Mouse (Mus musculus): ENCODE measurements at regions not wholly inside any gene's neighbourhood (a gene's known extent, or its start where the extent isn't known, plus 50 kb on each side); places are given as distances from the start of the nearest gene placed in this dataset.
A peak's percentile ranks its signal among the peaks of the same experiment; 100 is the strongest.
"Not testable (repeated sequence)": the region's sequence is repeated elsewhere in the genome, so short reads cannot be mapped to it uniquely, and the experiment has no call there.

- ATAC-seq (ENCODE audit: extremely low read depth, insufficient number of reproducible peaks, low FRiP score, low TSS enrichment) = no peak
- H3K9ac ChIP-seq = no peak overlapping the region
- no peaks in the 10 kb centered on the region for H3K9me3 ChIP-seq
- H3K4me2 ChIP-seq = peak overlapping the region; percentile 42
- H3K36me3 ChIP-seq = no peaks in the 10 kb centered on the region
- no peak overlapping the region; the same call in 1 of the 2 replicates for H3K27ac ChIP-seq (replicated peaks)
- peaks cover 14% of the 10 kb centered on the region for H3K4me1 ChIP-seq
- 42% methylated on average over 7 of the region's 7 CpGs for WGBS
- H3K4me3 ChIP-seq = no peak overlapping the region
- no peaks in the 10 kb centered on the region for H3K27me3 ChIP-seq (replicated peaks)
Measured at GRCm38 (mm10) chr14:102216581-102217368, 487.0 kb downstream of the Lmo7 start.

DNA sequence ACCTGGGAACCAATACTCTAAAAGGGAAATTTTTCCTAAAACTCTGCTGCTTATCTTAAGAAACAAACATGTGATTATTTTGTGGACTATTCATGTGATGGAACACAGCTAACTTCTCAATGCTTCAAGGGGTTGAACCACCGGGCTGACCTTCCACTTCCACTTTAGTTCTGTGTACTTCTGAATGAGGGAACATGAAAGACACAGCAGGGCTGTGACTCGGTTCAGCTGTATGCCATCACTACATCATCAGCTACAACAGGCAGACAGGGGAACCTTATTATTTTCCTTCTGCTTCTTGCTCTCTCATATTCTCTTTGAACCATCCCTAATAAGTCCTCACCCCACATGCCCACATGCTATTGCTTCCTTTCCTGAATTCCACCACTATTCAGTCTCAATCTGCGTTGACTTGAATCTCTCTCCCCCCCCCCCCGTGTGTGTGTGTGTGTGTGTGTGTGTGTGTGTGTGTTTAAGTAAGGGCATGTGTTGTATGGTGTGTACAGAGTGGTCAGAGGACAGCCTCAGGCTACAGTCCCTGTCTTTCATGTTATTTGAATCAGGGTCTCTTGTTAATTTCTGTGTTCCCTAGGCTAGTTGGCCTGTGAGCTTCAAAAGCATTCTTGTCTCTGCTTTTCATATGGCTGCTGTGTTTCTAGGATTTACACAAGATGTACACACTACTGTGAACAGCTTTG is 485.7 kb downstream of the Lmo7 start:
- 55% methylated on average over 4 of the region's 4 CpGs for WGBS
- Histone ChIP-seq H3K9me3 (no peaks in the 10 kb centered on the region), H3K4me3 (no peak overlapping the region), H3K4me2 (no peak overlapping the region), H3K4me1 (peaks cover 14% of the 10 kb centered on the region), H3K9ac (no peak overlapping the region), H3K27ac (replicated peaks) (no peak overlapping the region), H3K36me3 (no peaks in the 10 kb centered on the region), H3K27me3 (replicated peaks) (no peaks in the 10 kb centered on the region)
- no peak for ATAC-seq (ENCODE audit: extremely low read depth, insufficient number of reproducible peaks, low FRiP score, low TSS enrichment)

GRCm38 (mm10) chr14:102212079-102212478 is 482.3 kb downstream of the Lmo7 start:
- Histone ChIP-seq H3K4me1 (peaks cover 28% of the 10 kb centered on the region), H3K27me3 (replicated peaks) (no peaks in the 10 kb centered on the region), H3K9ac (no peak overlapping the region), H3K9me3 (no peaks in the 10 kb centered on the region), H3K27ac (replicated peaks) (no peak overlapping the region), H3K4me3 (no peak overlapping the region), H3K36me3 (no peaks in the 10 kb centered on the region), H3K4me2 (no peak overlapping the region)
- 75% methylated on average over 2 of the region's 2 CpGs for WGBS
- no peak for ATAC-seq (ENCODE audit: extremely low read depth, insufficient number of reproducible peaks, low FRiP score, low TSS enrichment)

- Histone ChIP-seq H3K9ac (no peak overlapping the region), H3K36me3 (no peaks in the 10 kb centered on the region)
- WGBS = 78% methylated on average over 10 of the region's 10 CpGs
Measured at GRCm38 (mm10) chr14:102204881-102205671, 475.3 kb downstream of the Lmo7 start.

GRCm38 (mm10) chr14:102199430-102199829 is 469.7 kb downstream of the Lmo7 start:
- H3K4me1 ChIP-seq = no peaks in the 10 kb centered on the region
- no peak overlapping the region for H3K27ac ChIP-seq (replicated peaks)
- H3K9ac ChIP-seq = no peak overlapping the region
- no peaks in the 10 kb centered on the region for H3K27me3 ChIP-seq (replicated peaks)
- 80% methylated on average over 6 of the region's 6 CpGs for WGBS
- ATAC-seq (ENCODE audit: extremely low read depth, insufficient number of reproducible peaks, low FRiP score, low TSS enrichment) = no peak
- H3K36me3 ChIP-seq = no peaks in the 10 kb centered on the region
- H3K9me3 ChIP-seq = no peaks in the 10 kb centered on the region
- H3K4me3 ChIP-seq = no peak overlapping the region
- H3K4me2 ChIP-seq = no peak overlapping the region

More at GRCm38 (mm10) chr14:102204881-102205671, 475.3 kb downstream of the Lmo7 start:
- Histone ChIP-seq H3K4me3 (no peak overlapping the region), H3K4me2 (no peak overlapping the region), H3K27me3 (replicated peaks) (no peaks in the 10 kb centered on the region), H3K27ac (replicated peaks) (no peak overlapping the region), H3K9me3 (no peaks in the 10 kb centered on the region), H3K4me1 (peaks cover 14% of the 10 kb centered on the region)
- ATAC-seq (ENCODE audit: extremely low read depth, insufficient number of reproducible peaks, low FRiP score, low TSS enrichment) = no peak

DNA sequence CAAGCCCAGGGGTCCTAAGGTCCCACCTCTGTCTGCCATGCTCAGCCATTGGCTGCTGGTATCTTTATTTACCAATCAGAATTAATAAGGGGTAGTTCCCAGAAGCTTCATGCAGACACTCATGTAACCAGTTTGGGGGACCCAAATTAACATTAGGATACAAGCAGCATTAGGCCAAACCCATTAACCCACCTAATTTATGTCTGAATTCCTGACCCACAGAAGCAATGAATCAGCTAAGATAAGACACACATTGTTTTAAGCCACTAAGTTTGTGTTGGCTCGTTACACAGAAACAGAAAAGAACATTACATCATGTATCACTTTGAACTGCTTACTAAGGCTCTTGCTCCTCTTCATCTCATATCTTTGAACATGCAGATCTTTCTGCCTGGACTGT is 461.0 kb downstream of the Lmo7 start:
- Histone ChIP-seq H3K9me3 (no peaks in the 10 kb centered on the region), H3K27ac (replicated peaks) (no peak overlapping the region), H3K9ac (no peak overlapping the region), H3K36me3 (no peaks in the 10 kb centered on the region), H3K4me3 (no peak overlapping the region), H3K4me2 (no peak overlapping the region), H3K27me3 (replicated peaks) (no peaks in the 10 kb centered on the region), H3K4me1 (peaks cover 6% of the 10 kb centered on the region)
- ATAC-seq (ENCODE audit: extremely low read depth, insufficient number of reproducible peaks, low FRiP score, low TSS enrichment) = no peak
- 29% methylated on average over 1 of the region's 1 CpGs for WGBS

GRCm38 (mm10) chr14:102181269-102181668 is 451.5 kb downstream of the Lmo7 start:
- Histone ChIP-seq H3K4me3 (no peak overlapping the region), H3K4me2 (no peak overlapping the region)
- 66% methylated on average over 3 of the region's 3 CpGs for WGBS

DNA sequence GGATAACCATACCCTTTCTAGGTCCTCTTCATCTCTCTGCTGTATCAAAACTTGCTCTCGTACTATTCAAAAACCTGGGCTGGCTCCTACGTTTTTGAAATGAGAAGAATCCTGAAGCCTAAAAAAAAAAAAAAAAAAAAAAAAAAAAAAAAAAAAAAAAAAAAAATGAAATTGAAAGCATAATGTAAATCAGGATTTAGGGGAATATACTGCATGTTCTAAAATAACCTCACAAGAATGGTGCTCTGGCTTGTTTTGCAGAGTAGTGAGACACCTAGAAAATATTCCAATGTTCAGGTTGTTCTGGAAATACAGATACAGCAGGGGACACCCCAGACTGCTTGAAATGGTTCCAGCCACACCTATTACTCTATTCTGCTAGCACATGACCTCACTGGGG is 442.0 kb downstream of the Lmo7 start:
- 64% methylated on average over 2 of the region's 2 CpGs for WGBS

More at GRCm38 (mm10) chr14:102181269-102181668, 451.5 kb downstream of the Lmo7 start:
- no peak for ATAC-seq (ENCODE audit: extremely low read depth, insufficient number of reproducible peaks, low FRiP score, low TSS enrichment)
- Histone ChIP-seq H3K4me1 (no peaks in the 10 kb centered on the region), H3K9ac (no peak overlapping the region), H3K36me3 (no peaks in the 10 kb centered on the region), H3K27me3 (replicated peaks) (no peaks in the 10 kb centered on the region), H3K9me3 (peaks cover 3% of the 10 kb centered on the region; the same call in 1 of the 2 replicates), H3K27ac (replicated peaks) (no peak overlapping the region)

GRCm38 (mm10) chr14:102161291-102162284 is 431.8 kb downstream of the Lmo7 start:
- ATAC-seq (ENCODE audit: extremely low read depth, insufficient number of reproducible peaks, low FRiP score, low TSS enrichment) = no peak

More for the DNA sequence above, 442.0 kb downstream of the Lmo7 start:
- H3K27me3 ChIP-seq (replicated peaks) = no peaks in the 10 kb centered on the region
- H3K9ac ChIP-seq = no peak overlapping the region
- no peak for ATAC-seq (ENCODE audit: extremely low read depth, insufficient number of reproducible peaks, low FRiP score, low TSS enrichment)
- no peak overlapping the region for H3K4me2 ChIP-seq
- H3K4me3 ChIP-seq = no peak overlapping the region
- H3K27ac ChIP-seq (replicated peaks) = no peak overlapping the region
- no peaks in the 10 kb centered on the region for H3K9me3 ChIP-seq
- H3K36me3 ChIP-seq = no peaks in the 10 kb centered on the region
- H3K4me1 ChIP-seq = no peaks in the 10 kb centered on the region

DNA sequence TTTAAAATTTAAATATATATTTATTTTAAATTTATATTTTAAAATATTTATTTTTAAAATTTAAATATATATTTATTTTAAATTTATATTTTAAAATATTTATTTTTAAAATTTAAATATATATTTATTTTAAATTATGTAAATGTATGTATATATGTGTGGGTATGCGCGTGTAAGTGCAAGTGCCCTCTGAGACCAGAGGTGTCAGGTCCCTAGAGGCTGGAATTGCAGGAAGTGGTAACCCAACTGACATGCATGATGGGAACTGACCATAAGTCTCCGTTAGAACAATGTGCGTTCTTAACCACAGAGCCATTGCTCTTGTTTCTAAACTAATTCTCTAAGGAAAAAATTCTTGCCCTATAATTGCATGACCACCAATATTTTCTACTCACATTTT is 420.7 kb downstream of the Lmo7 start:
- H3K9me3 ChIP-seq; H3K4me2 ChIP-seq; H3K27ac ChIP-seq (replicated peaks); H3K36me3 ChIP-seq; ATAC-seq (ENCODE audit: extremely low read depth, insufficient number of reproducible peaks, low FRiP score, low TSS enrichment); H3K4me3 ChIP-seq; H3K4me1 ChIP-seq; H3K9ac ChIP-seq; H3K27me3 ChIP-seq (replicated peaks): not testable (repeated sequence)
- 87% methylated on average over 4 of the region's 4 CpGs for WGBS

More at GRCm38 (mm10) chr14:102161291-102162284, 431.8 kb downstream of the Lmo7 start:
- H3K27ac ChIP-seq (replicated peaks) = no peak overlapping the region
- H3K9ac ChIP-seq = no peak overlapping the region
- no peaks in the 10 kb centered on the region for H3K27me3 ChIP-seq (replicated peaks)
- 77% methylated on average over 3 of the region's 3 CpGs for WGBS
- H3K4me1 ChIP-seq = no peaks in the 10 kb centered on the region
- H3K9me3 ChIP-seq = no peaks in the 10 kb centered on the region
- H3K4me2 ChIP-seq = no peak overlapping the region
- no peaks in the 10 kb centered on the region for H3K36me3 ChIP-seq
- no peak overlapping the region for H3K4me3 ChIP-seq

Measured in heart, embryonic 13.5 days (tissue).